Mouse (Mus musculus) testis, postnatal 14 days (tissue): ENCODE results near the gene Nr1d1.
A peak's percentile ranks its signal among the peaks of the same experiment; 100 is the strongest.

ENCODE experiments used
- DNase-seq: peaks from one replicate; pipeline ENCODE4 v3.0.0; 2021; ENCODE audit warnings: low spot score

Nr1d1 gene

GRCm38 (mm10) chr11:98774582-98775347 is at the start of gene Nr1d1:
Gene Nr1d1, minus strand, starts transcription at chr11:98775333.
- DNase-seq = no peak

- DNase-seq = no peak
Observed at GRCm38 (mm10) chr11:98820968-98821367, 45.8 kb upstream of the Nr1d1 start.

GRCm38 (mm10) chr11:98816706-98817239 is 41.6 kb upstream of the Nr1d1 start:
- no peak for DNase-seq

GRCm38 (mm10) chr11:98810686-98811085 is 35.6 kb upstream of the Nr1d1 start:
- no peak for DNase-seq

- DNase-seq = peak; percentile 99
Observed at GRCm38 (mm10) chr11:98809457-98810290, 34.5 kb upstream of the Nr1d1 start.

GRCm38 (mm10) chr11:98808417-98808816 is 33.3 kb upstream of the Nr1d1 start:
- DNase-seq = no peak

- no peak for DNase-seq
Observed at GRCm38 (mm10) chr11:98804605-98805004, 29.5 kb upstream of the Nr1d1 start, which contains the start of gene Casc3. Gene Casc3, plus strand, starts transcription at chr11:98804905.

GRCm38 (mm10) chr11:98797909-98798308 is 22.8 kb upstream of the Nr1d1 start:
- no peak for DNase-seq

GRCm38 (mm10) chr11:98797306-98797705 is 22.2 kb upstream of the Nr1d1 start:
- DNase-seq = no peak

GRCm38 (mm10) chr11:98796515-98797216 is 21.5 kb upstream of the Nr1d1 start:
- DNase-seq = no peak

GRCm38 (mm10) chr11:98795714-98796514 is 20.8 kb upstream of the Nr1d1 start:
- DNase-seq = peak; percentile 71

- peak; percentile 89 for DNase-seq
Observed at GRCm38 (mm10) chr11:98795015-98795713, 20.0 kb upstream of the Nr1d1 start, which contains the start of gene Msl1. Gene Msl1, plus strand, starts transcription at chr11:98795516.

GRCm38 (mm10) chr11:98794469-98795014 is 19.4 kb upstream of the Nr1d1 start:
- DNase-seq = peak; percentile 84

GRCm38 (mm10) chr11:98792081-98792480 is 16.9 kb upstream of the Nr1d1 start:
- no peak for DNase-seq

GRCm38 (mm10) chr11:98791448-98791847 is 16.3 kb upstream of the Nr1d1 start:
- DNase-seq = no peak

- no peak for DNase-seq
Observed at GRCm38 (mm10) chr11:98790631-98791205, 15.6 kb upstream of the Nr1d1 start.

GRCm38 (mm10) chr11:98789824-98790223 is 14.7 kb upstream of the Nr1d1 start:
- no peak for DNase-seq

GRCm38 (mm10) chr11:98789219-98789807 is 14.2 kb upstream of the Nr1d1 start:
- DNase-seq = no peak

- DNase-seq = peak; percentile 90
Observed at GRCm38 (mm10) chr11:98788550-98789218, 13.6 kb upstream of the Nr1d1 start.
